Mouse (Mus musculus): ENCODE data around the gene Mapk7. TPM values are rescaled to one million over a fixed set of nuclear protein-coding genes. Genes with fewer than 3 reads are reported as not detected.

Mapk7 gene
- polyA plus RNA-seq, 1 experiment from 2014 or later = 87.2 TPM

- Histone ChIP-seq H3K9me3 (no peaks in the 10 kb centered on the region), H3K4me3 (replicated peaks) (no peak overlapping the region), H3K27me3 (no peaks in the 10 kb centered on the region), H3K4me2 (replicated peaks) (no peak overlapping the region), H3K9ac (replicated peaks) (no peak overlapping the region), H3K4me1 (replicated peaks) (no peaks in the 10 kb centered on the region), H3K27ac (no peak overlapping the region), H3K36me3 (peaks cover 79% of the 10 kb centered on the region)
- WGBS = 84% methylated on average over 1 of the region's 1 CpGs
- ATAC-seq = no peak
These were observed 23.8 kb upstream of the Mapk7 start for GRCm38 (mm10) chr11:61517971-61518370.

DNA sequence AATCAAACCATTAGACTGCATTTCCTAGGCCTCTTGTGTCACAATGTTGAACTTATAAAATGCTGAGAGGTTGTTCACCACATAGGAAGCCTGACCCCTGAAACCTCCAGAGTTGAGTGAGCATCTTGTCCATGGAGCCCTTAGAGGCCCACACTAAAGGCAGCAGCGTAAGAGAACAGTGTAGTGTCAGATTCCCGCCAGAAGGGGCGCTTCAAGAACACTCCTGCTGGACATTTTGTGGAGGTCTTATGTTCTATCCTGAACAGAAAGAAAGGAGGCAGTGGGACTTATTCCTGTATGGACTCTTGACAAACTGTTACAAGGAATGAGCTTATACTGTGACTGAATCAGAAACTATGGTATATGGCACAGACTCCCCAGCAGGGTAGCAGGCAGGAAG lies 20.7 kb upstream of the Mapk7 start:
- Histone ChIP-seq H3K4me2 (replicated peaks) (no peak overlapping the region), H3K36me3 (peaks cover 76% of the 10 kb centered on the region), H3K9me3 (no peaks in the 10 kb centered on the region), H3K4me1 (replicated peaks) (0 out of 2 replicates have a peak, but pooled peaks cover 5% of the 10 kb centered on the region), H3K9ac (replicated peaks) (no peak overlapping the region), H3K4me3 (replicated peaks) (no peak overlapping the region), H3K27ac (no peak overlapping the region), H3K27me3 (no peaks in the 10 kb centered on the region)
- no peak for ATAC-seq
- WGBS = 32% methylated on average over 3 of the region's 3 CpGs

GRCm38 (mm10) chr11:61504713-61505257 lies 10.6 kb upstream of the Mapk7 start, which contains the start of gene B9d1:
B9d1 (plus strand) TSS chr11:61505144.
- Histone ChIP-seq H3K27me3 (no peaks in the 10 kb centered on the region), H3K9ac (replicated peaks) (peak within 1 kb of the TSS; percentile 84), H3K4me3 (replicated peaks) (peak within 1 kb of the TSS; percentile 75), H3K4me1 (replicated peaks) (peaks cover 22% of the 10 kb centered on the region), H3K9me3 (no peaks in the 10 kb centered on the region), H3K36me3 (peaks cover 7% of the 10 kb centered on the region), H3K4me2 (replicated peaks) (peak within 1 kb of the TSS; percentile 75), H3K27ac (peak within 1 kb of the TSS; percentile 88)
- ATAC-seq = peak; percentile 95
- WGBS = under 1% methylated on average over 39 of the region's 39 CpGs

DNA sequence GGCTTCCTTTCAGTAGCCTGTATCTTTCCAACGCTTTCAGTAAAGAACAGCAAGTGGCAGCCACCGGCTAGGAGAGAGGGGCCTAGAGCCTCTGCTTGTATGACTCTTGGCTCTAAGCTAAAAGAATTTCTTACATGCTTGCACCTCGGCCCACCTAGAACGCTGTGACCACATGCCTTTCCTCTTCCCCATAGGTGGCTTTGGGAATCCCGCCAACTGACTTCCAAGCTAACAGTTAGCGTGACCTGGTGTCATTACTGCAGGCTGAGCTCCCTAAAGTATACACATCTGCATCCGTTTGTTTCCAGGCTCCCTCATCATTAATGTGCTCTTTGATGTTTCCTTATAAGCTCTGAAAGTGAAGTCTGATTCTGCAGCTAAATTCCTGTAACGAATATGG lies 9.7 kb upstream of the Mapk7 start:
- H3K9ac ChIP-seq (replicated peaks) = peak overlapping the region; percentile 84
- no peaks in the 10 kb centered on the region for H3K9me3 ChIP-seq
- H3K27me3 ChIP-seq = no peaks in the 10 kb centered on the region
- peak overlapping the region; percentile 75 for H3K4me2 ChIP-seq (replicated peaks)
- H3K4me3 ChIP-seq (replicated peaks) = no peak overlapping the region; the same call in 1 of the 2 replicates
- H3K4me1 ChIP-seq (replicated peaks) = peaks cover 22% of the 10 kb centered on the region
- WGBS = 81% methylated on average over 8 of the region's 8 CpGs
- peak overlapping the region; percentile 88 for H3K27ac ChIP-seq
- ATAC-seq = no peak
- no peaks in the 10 kb centered on the region; the same call in 1 of the 2 replicates for H3K36me3 ChIP-seq

- H3K4me1 ChIP-seq (replicated peaks) = peaks cover 1% of the 10 kb centered on the region
- no peaks in the 10 kb centered on the region for H3K36me3 ChIP-seq
- no peak overlapping the region for H3K4me3 ChIP-seq (replicated peaks)
- H3K4me2 ChIP-seq (replicated peaks) = no peak overlapping the region
- 85% methylated on average over 6 of the region's 6 CpGs for WGBS
- H3K9ac ChIP-seq (replicated peaks) = no peak overlapping the region
- H3K27me3 ChIP-seq = no peaks in the 10 kb centered on the region; the same call in 1 of the 2 replicates
- no peak for ATAC-seq
- no peaks in the 10 kb centered on the region for H3K9me3 ChIP-seq
- H3K27ac ChIP-seq = no peak overlapping the region
These were observed 4.7 kb upstream of the Mapk7 start for GRCm38 (mm10) chr11:61498736-61499504.

DNA sequence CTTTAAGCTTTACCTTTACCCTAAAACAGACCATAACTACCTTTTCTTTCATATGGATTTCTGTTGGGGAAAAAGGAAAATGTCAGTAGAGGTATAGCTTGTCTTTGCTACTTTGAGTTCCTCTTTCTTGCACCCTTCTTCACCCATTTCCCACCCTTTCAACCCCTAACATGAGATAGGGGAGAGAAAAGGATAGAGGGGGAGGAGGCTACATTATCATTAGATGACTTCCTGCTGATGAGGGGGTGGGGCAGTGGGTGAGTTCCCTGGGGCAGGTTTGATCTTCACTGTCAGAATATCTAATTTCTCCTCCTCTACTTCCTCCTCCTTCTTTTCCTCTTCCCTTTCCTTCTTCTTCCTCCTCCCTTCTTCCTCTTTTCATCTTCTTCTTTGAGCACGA lies 3.3 kb upstream of the Mapk7 start:
- peaks cover 10% of the 10 kb centered on the region for H3K4me1 ChIP-seq (replicated peaks)
- WGBS = 84% methylated on average over 1 of the region's 1 CpGs
- peaks cover 4% of the 10 kb centered on the region; the same call in 1 of the 2 replicates for H3K36me3 ChIP-seq
- ATAC-seq = no peak
- H3K4me2 ChIP-seq (replicated peaks) = no peak overlapping the region
- H3K4me3 ChIP-seq (replicated peaks) = no peak overlapping the region
- no peaks in the 10 kb centered on the region; the same call in 1 of the 2 replicates for H3K27me3 ChIP-seq
- no peaks in the 10 kb centered on the region for H3K9me3 ChIP-seq
- H3K27ac ChIP-seq = no peak overlapping the region
- H3K9ac ChIP-seq (replicated peaks) = no peak overlapping the region

DNA sequence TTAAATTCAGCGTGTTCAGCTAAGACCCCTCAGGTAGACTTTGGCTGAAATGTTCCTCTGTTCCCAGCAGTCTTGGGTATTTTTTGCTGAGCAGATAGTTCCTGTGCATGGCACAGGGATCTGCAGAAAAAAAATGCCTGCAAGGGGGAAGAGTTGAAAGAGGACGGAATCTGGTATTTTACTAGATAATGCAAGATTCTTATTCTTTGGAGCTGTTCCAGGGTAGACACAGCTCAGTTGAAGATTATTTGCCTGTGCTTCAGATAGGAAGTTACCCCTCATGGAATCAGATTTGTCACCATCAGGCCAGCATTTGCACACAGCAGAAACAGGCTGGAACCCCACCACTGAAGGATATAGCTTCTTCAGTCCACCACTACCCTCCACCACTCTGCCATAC lies 1.3 kb upstream of the Mapk7 start:
- 93% methylated on average over 2 of the region's 2 CpGs for WGBS
- H3K27ac ChIP-seq = no peak overlapping the region

GRCm38 (mm10) chr11:61493525-61494128 lies 579 bp downstream of the Mapk7 start:
- peak; percentile 82 for ATAC-seq
- WGBS = under 1% methylated on average over 48 of the region's 50 CpGs
- Histone ChIP-seq H3K4me3 (replicated peaks) (peak overlapping the region; percentile 94), H3K9ac (replicated peaks) (peak overlapping the region; percentile 93), H3K4me1 (replicated peaks) (peaks cover 41% of the 10 kb centered on the region), H3K27me3 (no peaks in the 10 kb centered on the region; the same call in 1 of the 2 replicates), H3K4me2 (replicated peaks) (peak overlapping the region; percentile 88), H3K27ac (peak overlapping the region; percentile 92), H3K36me3 (peaks cover 41% of the 10 kb centered on the region), H3K9me3 (no peaks in the 10 kb centered on the region)

More for the DNA sequence above, 1.3 kb upstream of the Mapk7 start:
- Histone ChIP-seq H3K36me3 (peaks cover 22% of the 10 kb centered on the region), H3K9me3 (no peaks in the 10 kb centered on the region), H3K9ac (replicated peaks) (no peak overlapping the region), H3K4me1 (replicated peaks) (peaks cover 26% of the 10 kb centered on the region), H3K27me3 (no peaks in the 10 kb centered on the region; the same call in 1 of the 2 replicates), H3K4me2 (replicated peaks) (no peak overlapping the region), H3K4me3 (replicated peaks) (no peak overlapping the region)
- no peak for ATAC-seq

- H3K9ac ChIP-seq (replicated peaks) = peak overlapping the region; percentile 93
- H3K27me3 ChIP-seq = no peaks in the 10 kb centered on the region; the same call in 1 of the 2 replicates
- peak overlapping the region; percentile 94 for H3K4me3 ChIP-seq (replicated peaks)
- H3K4me1 ChIP-seq (replicated peaks) = peaks cover 45% of the 10 kb centered on the region
- peak overlapping the region; percentile 92; the same call in 1 of the 2 replicates for H3K27ac ChIP-seq
- ATAC-seq = no peak
- peaks cover 49% of the 10 kb centered on the region for H3K36me3 ChIP-seq
- no peaks in the 10 kb centered on the region for H3K9me3 ChIP-seq
- WGBS = 79% methylated on average over 12 of the region's 12 CpGs
- H3K4me2 ChIP-seq (replicated peaks) = peak overlapping the region; percentile 88
These were observed 1.3 kb downstream of the Mapk7 start for GRCm38 (mm10) chr11:61492749-61493401.

GRCm38 (mm10) chr11:61490944-61491520 lies 3.2 kb downstream of the Mapk7 start:
- no peak overlapping the region for H3K4me3 ChIP-seq (replicated peaks)
- 93% methylated on average over 22 of the region's 22 CpGs for WGBS
- peaks cover 58% of the 10 kb centered on the region for H3K36me3 ChIP-seq
- peaks cover 62% of the 10 kb centered on the region for H3K4me1 ChIP-seq (replicated peaks)
- H3K9ac ChIP-seq (replicated peaks) = no peak overlapping the region; the same call in 1 of the 2 replicates
- no peaks in the 10 kb centered on the region for H3K27me3 ChIP-seq
- no peak overlapping the region for H3K27ac ChIP-seq
- no peak overlapping the region for H3K4me2 ChIP-seq (replicated peaks)
- no peaks in the 10 kb centered on the region for H3K9me3 ChIP-seq
- ATAC-seq = no peak

DNA sequence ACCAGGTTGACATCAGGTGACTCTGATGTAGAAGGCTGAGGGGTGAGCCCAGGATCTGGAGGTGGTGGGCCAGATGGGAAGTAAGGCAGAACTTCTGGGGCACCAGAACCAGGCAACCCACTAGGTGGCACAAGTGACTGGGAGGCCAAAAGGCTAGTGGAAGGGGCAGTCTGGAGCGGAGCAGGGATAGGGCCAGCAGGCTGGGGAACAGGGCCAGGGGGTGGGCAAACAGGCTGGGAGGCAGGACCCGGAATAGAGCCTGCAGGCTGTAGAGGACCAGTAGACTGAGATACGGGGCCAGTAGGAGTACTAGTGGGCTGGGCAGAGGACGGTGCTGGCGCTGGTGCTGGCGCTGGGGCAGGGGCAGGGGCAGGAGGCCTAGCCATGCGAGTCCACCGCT lies 4.3 kb downstream of the Mapk7 start:
- no peak for ATAC-seq
- Histone ChIP-seq H3K4me3 (replicated peaks) (no peak overlapping the region), H3K9ac (replicated peaks) (no peak overlapping the region), H3K4me2 (replicated peaks) (no peak overlapping the region), H3K36me3 (peaks cover 58% of the 10 kb centered on the region), H3K27ac (no peak overlapping the region), H3K4me1 (replicated peaks) (peaks cover 73% of the 10 kb centered on the region), H3K9me3 (no peaks in the 10 kb centered on the region), H3K27me3 (no peaks in the 10 kb centered on the region)
- WGBS = over 99% methylated on average over 8 of the region's 8 CpGs
